Mouse (Mus musculus): ENCODE results near the gene Gm20075. TPM values are rescaled to one million over a fixed set of nuclear protein-coding genes. Genes with fewer than 3 reads are reported as not detected.
"Not testable (repeated sequence)": the region's sequence is repeated elsewhere in the genome, so short reads cannot be mapped to it uniquely, and the experiment has no call there.

Gm20075 gene
- polyA plus RNA-seq (2016; fragmentation: Nextera tagmentation; extraction: Ambion mirVana): 36.8 and 38.5 TPM in 2 replicates

DNA sequence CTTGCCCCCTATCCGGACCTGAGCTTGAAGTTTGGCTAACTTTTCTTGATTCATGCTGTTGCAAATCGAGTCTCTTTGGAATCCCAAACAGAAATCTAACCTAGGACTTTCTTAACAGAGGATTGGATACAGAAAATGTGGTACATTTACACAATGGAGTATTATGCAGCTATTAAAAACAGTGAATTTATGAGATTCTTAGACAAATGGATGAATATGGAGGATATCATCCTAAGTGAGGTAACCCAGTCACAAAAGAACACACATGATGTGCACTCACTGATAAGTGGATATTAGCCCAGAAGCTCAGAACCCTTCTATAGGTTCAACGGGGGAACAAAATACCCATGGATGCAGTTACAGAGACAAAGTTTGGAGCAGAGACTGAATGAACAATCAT lies at the start of gene Gm20075:
Gm20075 (minus strand) TSS at position 101 of the 400 bp plus-strand sequence.
- not testable (repeated sequence) for H3K36me3 ChIP-seq; H3K4me1 ChIP-seq; H3K27ac ChIP-seq (replicated peaks); H3K4me3 ChIP-seq; H3K9me3 ChIP-seq (replicated peaks); DNase-seq (ENCODE audit: low spot score); H3K27me3 ChIP-seq (ENCODE audit: low read depth, poor library complexity, severe bottlenecking)
- WGBS: 88% methylated on average over 3 of the region's 3 CpGs

DNA sequence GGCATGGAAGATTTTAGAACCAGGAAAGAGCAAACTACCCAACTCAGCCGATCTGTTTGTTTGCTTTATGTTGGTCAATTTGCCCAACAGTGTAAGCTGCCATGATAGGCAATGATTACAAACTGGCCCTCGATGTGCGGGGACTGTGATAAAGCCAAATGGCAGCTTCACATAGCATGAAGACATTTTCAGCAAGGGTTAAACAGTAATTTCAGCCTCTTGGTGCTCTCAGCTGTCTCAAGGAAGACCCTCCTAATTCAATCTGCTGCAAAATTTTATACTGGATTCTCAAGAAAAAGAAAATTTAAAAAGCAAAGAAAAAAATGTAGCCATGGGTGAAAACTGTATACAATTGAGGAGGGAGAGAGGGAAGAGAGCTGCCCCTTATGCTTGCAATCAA lies 47.9 kb upstream of the Gm20075 start:
- H3K27ac ChIP-seq (replicated peaks): no peak overlapping the region
- no peak overlapping the region for H3K4me3 ChIP-seq
- DNase-seq (ENCODE audit: low spot score): no peak
- H3K27me3 ChIP-seq (ENCODE audit: low read depth, poor library complexity, severe bottlenecking): peaks cover 77% of the 10 kb centered on the region
- no peaks in the 10 kb centered on the region for H3K36me3 ChIP-seq
- 86% methylated on average over 3 of the region's 3 CpGs for WGBS
- H3K4me1 ChIP-seq: peaks cover 40% of the 10 kb centered on the region
- H3K9me3 ChIP-seq (replicated peaks): no peaks in the 10 kb centered on the region

DNA sequence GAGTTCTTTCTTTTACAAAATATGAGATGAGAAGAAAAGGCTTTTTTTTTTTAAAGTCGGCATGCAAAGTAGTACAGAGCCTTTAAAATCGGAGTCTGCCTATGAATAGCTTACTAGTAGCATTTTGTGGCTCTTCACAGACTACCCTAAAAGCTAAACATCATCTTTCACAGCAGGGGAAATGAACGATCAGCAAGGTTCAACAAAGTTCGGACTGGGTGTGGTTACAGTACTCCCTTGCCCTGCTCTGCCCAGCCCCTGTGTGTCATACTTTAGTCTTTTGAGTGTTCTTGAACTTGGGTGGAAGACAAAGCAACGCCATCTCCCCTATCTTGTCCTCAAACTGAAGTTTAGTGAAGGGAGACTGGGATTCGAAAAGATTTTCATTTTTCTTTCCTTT lies 45.5 kb upstream of the Gm20075 start:
- Histone ChIP-seq H3K36me3 (no peaks in the 10 kb centered on the region), H3K4me3 (no peak overlapping the region), H3K27me3 (ENCODE audit: low read depth, poor library complexity, severe bottlenecking) (peaks cover 53% of the 10 kb centered on the region), H3K4me1 (peaks cover 18% of the 10 kb centered on the region), H3K9me3 (replicated peaks) (no peaks in the 10 kb centered on the region), H3K27ac (replicated peaks) (no peak overlapping the region)
- WGBS: 83% methylated on average over 6 of the region's 6 CpGs
- DNase-seq (ENCODE audit: low spot score): no peak

DNA sequence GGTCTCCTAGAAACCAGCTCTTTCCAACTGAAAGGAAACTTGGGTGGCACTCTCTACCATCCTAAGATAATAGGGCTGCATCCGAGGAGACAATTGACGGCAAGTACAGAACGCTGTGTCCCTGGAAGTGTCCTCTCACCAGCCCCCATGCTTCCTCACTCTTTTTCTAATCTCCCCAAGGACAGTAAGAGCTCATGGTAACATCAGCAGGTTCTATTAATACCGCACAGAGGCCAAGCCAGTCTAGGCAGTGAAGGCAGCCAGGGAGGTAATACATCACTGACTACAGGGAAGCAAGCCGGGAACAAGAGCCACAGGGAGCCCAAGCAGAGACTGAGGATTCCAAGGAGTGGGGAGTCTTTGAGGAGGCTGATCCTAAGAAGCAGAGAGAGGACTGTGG lies 43.8 kb upstream of the Gm20075 start:
- Histone ChIP-seq H3K4me3 (no peak overlapping the region), H3K27ac (replicated peaks) (no peak overlapping the region), H3K4me1 (0 out of 2 replicates have a peak, but pooled peaks cover 2% of the 10 kb centered on the region), H3K9me3 (replicated peaks) (no peaks in the 10 kb centered on the region), H3K36me3 (no peaks in the 10 kb centered on the region), H3K27me3 (ENCODE audit: low read depth, poor library complexity, severe bottlenecking) (peaks cover 36% of the 10 kb centered on the region)
- 71% methylated on average over 5 of the region's 5 CpGs for WGBS
- no peak for DNase-seq (ENCODE audit: low spot score)

DNA sequence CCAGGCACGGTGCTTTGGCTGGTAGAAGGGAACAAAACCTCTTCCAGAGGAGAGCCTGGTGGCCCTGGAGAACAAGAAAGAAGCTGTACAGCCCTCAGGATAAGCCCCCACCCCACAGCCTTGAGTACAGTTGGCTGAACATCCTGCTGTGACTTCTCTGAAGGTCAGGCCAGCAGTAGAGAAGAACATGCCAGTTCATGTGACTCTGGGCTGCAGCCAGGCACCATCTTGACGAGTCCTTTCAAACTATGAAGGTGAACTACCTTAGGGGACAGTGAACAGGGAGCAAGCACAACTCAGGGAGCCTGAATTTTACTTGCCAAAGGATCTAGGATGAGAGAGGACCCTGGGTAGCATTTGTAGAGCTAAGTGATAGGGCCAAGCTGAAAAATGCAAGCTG lies 31.5 kb upstream of the Gm20075 start:
- H3K27ac ChIP-seq (replicated peaks): no peak overlapping the region
- no peaks in the 10 kb centered on the region for H3K36me3 ChIP-seq
- H3K4me3 ChIP-seq: no peak overlapping the region
- no peak for DNase-seq (ENCODE audit: low spot score)
- no peaks in the 10 kb centered on the region for H3K9me3 ChIP-seq (replicated peaks)
- no peaks in the 10 kb centered on the region for H3K4me1 ChIP-seq
- 75% methylated on average over 2 of the region's 2 CpGs for WGBS
- no peaks in the 10 kb centered on the region for H3K27me3 ChIP-seq (ENCODE audit: low read depth, poor library complexity, severe bottlenecking)

DNA sequence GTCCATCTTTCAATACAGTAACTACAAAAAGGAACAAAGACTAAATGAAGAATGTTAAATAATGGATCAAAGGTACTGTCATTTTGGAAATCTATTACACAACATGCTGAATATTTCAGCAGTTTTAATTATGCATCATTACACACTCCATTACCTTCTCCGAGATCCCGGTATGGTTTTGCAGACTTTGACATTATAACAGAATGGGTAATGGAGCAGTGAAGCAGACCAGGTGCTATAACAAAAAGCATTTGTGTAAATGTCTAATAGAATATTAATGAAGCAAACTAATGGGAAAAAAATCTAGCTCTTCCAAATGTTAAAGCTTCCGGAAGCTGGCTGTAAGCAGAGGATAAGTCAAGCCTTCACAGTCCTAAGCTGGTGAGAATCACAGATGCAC lies 29.6 kb upstream of the Gm20075 start:
- Histone ChIP-seq H3K9me3 (replicated peaks) (no peaks in the 10 kb centered on the region), H3K36me3 (no peaks in the 10 kb centered on the region), H3K27me3 (ENCODE audit: low read depth, poor library complexity, severe bottlenecking) (no peaks in the 10 kb centered on the region), H3K27ac (replicated peaks) (no peak overlapping the region), H3K4me1 (no peaks in the 10 kb centered on the region), H3K4me3 (no peak overlapping the region)
- DNase-seq (ENCODE audit: low spot score): no peak
- 88% methylated on average over 3 of the region's 3 CpGs for WGBS

DNA sequence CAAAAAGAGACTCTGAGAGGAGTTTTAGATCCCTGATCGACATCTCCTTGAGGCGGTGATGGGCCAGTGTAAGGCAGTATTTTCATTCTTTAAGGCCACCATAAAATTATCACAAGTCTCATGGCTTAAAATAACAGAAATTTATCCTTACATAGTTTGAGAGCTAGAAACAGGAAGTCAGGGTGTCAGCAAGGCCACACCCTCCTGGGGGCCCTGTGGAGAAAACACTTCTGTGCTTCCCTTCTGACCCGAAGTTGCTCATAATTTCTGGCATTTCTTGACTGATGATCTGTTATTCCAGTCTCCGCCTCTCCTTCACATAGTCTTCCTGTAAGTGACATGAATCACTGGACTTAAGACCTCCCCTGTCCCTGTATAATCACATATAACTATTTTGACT lies 25.2 kb upstream of the Gm20075 start:
- WGBS: 85% methylated on average over 4 of the region's 4 CpGs
- Histone ChIP-seq H3K27ac (replicated peaks) (no peak overlapping the region), H3K9me3 (replicated peaks) (no peaks in the 10 kb centered on the region), H3K4me3 (no peak overlapping the region), H3K27me3 (ENCODE audit: low read depth, poor library complexity, severe bottlenecking) (no peaks in the 10 kb centered on the region), H3K4me1 (no peaks in the 10 kb centered on the region), H3K36me3 (no peaks in the 10 kb centered on the region)
- DNase-seq (ENCODE audit: low spot score): no peak

DNA sequence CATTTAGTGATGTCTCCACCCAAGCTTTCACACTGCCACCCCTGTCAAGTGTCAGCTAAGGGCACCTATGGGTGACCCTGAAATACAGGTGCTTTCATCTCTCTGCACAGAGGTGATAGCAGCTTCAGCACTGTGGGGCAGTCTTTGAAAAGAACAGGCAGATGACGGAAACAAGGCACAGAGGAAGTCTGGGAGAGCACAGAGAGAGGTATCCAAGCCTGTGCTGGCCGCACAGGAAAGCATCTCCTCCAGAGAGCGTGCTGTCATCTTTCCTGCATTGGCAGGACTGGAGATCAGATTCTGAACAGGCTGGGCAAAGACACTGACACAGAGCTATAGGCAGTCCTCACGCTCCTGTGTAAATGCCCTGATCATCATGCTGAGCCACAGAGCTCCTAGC lies 9.8 kb upstream of the Gm20075 start:
- Histone ChIP-seq H3K27ac (replicated peaks) (no peak overlapping the region), H3K36me3 (no peaks in the 10 kb centered on the region), H3K4me1 (peaks cover 6% of the 10 kb centered on the region; the same call in 1 of the 2 replicates), H3K27me3 (ENCODE audit: low read depth, poor library complexity, severe bottlenecking) (no peaks in the 10 kb centered on the region), H3K9me3 (replicated peaks) (no peaks in the 10 kb centered on the region), H3K4me3 (no peak overlapping the region)
- DNase-seq (ENCODE audit: low spot score): no peak
- 79% methylated on average over 4 of the region's 4 CpGs for WGBS

DNA sequence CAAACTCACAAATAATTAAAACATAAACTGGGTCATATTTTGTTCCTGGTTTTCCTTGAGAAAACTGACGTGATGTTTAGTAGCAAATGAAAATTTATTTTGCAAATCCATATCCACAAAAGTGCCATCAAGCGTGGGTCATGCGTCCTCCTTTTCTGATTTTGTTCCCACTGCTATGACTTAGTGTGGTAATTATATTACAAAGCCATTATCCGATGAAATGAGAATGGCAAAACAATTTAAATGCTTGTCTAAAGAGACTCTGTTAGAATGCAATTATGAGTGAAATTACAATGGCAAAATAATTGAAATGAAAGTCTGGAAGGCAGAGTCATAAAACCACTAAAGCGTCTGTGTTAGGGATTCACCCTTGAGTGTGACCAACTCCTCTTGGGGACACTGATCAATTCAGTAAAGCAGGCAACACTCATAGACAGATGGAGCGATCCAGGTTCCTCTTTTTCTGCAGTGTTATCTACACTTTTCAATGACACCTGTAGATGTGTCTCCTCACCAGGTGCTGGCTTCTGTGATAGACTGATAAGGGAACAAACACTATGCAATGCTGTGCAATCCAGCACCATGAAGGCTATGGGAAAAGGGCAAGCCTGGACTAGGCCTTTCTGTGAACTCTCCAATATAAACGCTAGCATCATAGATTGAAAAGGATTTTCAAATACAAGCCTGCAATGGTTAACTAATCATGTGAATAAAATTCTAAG lies 4.6 kb upstream of the Gm20075 start:
- H3K27ac ChIP-seq (replicated peaks): no peak overlapping the region
- peaks cover 2% of the 10 kb centered on the region; the same call in 1 of the 2 replicates for H3K4me1 ChIP-seq
- no peak overlapping the region for H3K4me3 ChIP-seq
- WGBS: 89% methylated on average over 7 of the region's 7 CpGs
- no peaks in the 10 kb centered on the region for H3K27me3 ChIP-seq (ENCODE audit: low read depth, poor library complexity, severe bottlenecking)
- no peaks in the 10 kb centered on the region for H3K9me3 ChIP-seq (replicated peaks)
- H3K36me3 ChIP-seq: no peaks in the 10 kb centered on the region
- DNase-seq (ENCODE audit: low spot score): no peak

DNA sequence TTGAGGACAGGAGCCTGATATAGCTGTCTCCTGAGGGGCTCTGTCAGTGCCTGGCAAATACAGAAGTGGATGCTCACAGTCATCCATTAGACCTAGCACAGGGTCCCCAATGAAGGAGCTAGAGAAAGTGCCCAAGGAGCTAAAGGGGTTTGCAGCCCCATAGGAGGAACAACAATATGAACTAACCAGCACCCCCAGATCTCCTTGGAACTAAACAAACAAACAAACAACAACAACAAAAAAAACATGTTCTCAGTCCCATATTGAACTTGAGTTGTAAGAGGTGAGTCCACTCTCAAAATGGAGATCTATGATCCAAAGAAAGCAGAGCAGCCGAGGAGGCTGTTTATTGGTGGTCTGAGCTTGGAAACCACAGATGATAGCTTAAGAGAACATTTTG lies 578 bp upstream of the Gm20075 start, which contains the start of gene Gm17190:
Gm17190 (plus strand) TSS at position 301 of the 400 bp plus-strand sequence.
- WGBS: 93% methylated on average over 1 of the region's 1 CpGs
- not testable (repeated sequence) for H3K4me3 ChIP-seq; H3K27ac ChIP-seq (replicated peaks); H3K4me1 ChIP-seq; H3K9me3 ChIP-seq (replicated peaks); H3K27me3 ChIP-seq (ENCODE audit: low read depth, poor library complexity, severe bottlenecking); DNase-seq (ENCODE audit: low spot score); H3K36me3 ChIP-seq

DNA sequence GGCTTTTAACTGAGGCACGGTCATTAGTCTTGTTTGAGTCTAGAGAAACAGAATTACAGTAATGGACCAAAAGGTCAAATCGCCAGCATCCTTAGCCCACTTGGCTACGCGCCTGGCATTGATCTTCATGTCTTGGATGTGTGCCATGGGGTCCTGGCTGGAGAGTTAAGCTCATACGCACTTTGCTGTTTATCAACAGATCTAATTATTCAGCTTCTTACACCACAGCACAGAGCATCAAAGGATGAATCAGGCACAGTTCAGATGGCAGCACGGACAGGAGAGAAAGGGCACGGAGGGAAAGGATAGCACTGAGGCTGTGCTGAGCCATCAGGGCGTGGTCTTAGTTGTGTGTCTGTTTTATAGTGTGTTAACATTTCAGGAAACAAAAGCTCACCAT lies 7.6 kb downstream of the Gm20075 start:
- no peak for DNase-seq (ENCODE audit: low spot score)
- Histone ChIP-seq H3K36me3 (no peaks in the 10 kb centered on the region), H3K27ac (replicated peaks) (no peak overlapping the region), H3K4me1 (no peaks in the 10 kb centered on the region), H3K9me3 (replicated peaks) (no peaks in the 10 kb centered on the region), H3K27me3 (ENCODE audit: low read depth, poor library complexity, severe bottlenecking) (no peaks in the 10 kb centered on the region), H3K4me3 (no peak overlapping the region)
- 84% methylated on average over 8 of the region's 8 CpGs for WGBS

DNA sequence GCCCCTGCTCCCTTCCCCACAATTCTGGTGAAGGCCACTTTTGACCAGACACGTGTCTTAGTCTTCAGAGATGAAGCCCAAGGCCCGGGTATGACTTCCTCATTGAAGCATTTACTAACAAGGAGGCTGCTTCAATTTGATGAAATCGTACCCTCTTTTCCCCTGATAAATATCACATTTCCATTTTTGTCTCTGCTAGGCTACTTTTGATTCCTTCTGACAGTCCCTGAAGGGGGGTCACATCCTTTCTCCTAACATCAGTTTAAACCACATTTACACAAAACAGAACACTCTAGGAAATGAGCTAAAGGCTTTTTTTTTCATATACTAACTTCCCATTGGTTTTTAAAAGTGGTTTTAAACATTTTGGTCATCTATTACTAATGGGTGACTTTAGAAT lies 28.4 kb downstream of the Gm20075 start:
- H3K4me3 ChIP-seq: no peak overlapping the region
- H3K9me3 ChIP-seq (replicated peaks): no peaks in the 10 kb centered on the region
- no peaks in the 10 kb centered on the region for H3K4me1 ChIP-seq
- WGBS: 89% methylated on average over 3 of the region's 3 CpGs
- no peaks in the 10 kb centered on the region for H3K27me3 ChIP-seq (ENCODE audit: low read depth, poor library complexity, severe bottlenecking)
- no peak for DNase-seq (ENCODE audit: low spot score)
- no peak overlapping the region for H3K27ac ChIP-seq (replicated peaks)
- H3K36me3 ChIP-seq: no peaks in the 10 kb centered on the region

DNA sequence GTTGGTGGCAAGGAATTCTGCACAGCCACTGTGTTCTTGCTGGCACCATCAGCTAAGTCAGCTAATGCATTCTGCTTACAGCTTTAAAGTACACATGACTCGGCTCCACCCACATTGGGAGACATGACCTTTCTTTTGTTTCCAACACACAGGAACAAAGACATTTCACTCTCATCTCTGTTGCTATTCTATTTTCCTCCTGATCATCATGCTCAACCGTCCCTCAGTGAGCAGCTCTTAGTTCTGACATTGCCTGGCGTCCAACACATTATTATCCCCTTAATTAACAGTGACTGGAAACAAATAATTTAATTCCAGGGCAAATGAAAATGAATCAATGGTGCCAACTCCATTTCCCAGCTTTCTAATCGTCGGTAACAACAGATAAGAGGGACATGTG lies 35.8 kb downstream of the Gm20075 start:
- no peak for DNase-seq (ENCODE audit: low spot score)
- Histone ChIP-seq H3K36me3 (no peaks in the 10 kb centered on the region), H3K27me3 (ENCODE audit: low read depth, poor library complexity, severe bottlenecking) (no peaks in the 10 kb centered on the region), H3K4me1 (peaks cover 4% of the 10 kb centered on the region), H3K27ac (replicated peaks) (no peak overlapping the region), H3K4me3 (no peak overlapping the region), H3K9me3 (replicated peaks) (no peaks in the 10 kb centered on the region)
- 60% methylated on average over 5 of the region's 5 CpGs for WGBS
